Mouse (Mus musculus): ENCODE data around the gene Dock1. TPM values are rescaled to one million over a fixed set of nuclear protein-coding genes. Genes with fewer than 3 reads are reported as not detected.

Gene Dock1
- total RNA-seq, 1 experiment = 24.3 TPM

DNA sequence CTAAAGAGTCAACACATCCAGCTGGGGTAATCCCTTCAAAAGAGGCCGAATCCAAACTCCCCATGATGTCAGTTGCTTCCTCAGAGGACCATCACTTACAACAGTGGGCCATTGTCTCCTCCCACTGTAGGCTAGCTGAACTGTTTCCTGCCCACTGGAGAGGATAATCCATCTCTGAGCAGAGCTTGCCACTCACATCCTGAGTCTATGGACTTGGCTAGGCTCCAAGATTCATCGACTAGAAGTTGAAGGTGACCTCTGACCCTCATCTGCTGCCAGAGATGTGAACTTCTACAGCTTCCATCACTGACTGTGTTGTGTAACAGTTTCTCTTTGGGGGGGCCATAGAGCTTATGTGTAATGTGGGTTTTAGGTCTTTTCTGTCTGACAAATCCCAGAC is 7.2 kb upstream of the Dock1 start:
- in situ Hi-C loops (cut with MboI; ENCODE audit: low sequenced_read_pairs in 2 of 2, unreplicated experiment in 2 of 2) = no loop called here
- H3K9me3 ChIP-seq (ENCODE audit: control insufficient read depth, insufficient read depth, low read depth, low read length) = no peaks in the 10 kb centered on the region
- no peak overlapping the region for H3K9ac ChIP-seq (ENCODE audit: insufficient read depth, low read depth, low read length, poor library complexity, severe bottlenecking)
- no peaks in the 10 kb centered on the region for H3K4me1 ChIP-seq (ENCODE audit: control insufficient read depth in 2 of 2, insufficient read depth in 2 of 2, low read length in 2 of 2, poor library complexity in 1 of 2)
- no peak for DNase-seq (ENCODE audit: low read depth, low spot score)
- H3K27ac ChIP-seq (ENCODE audit: insufficient read depth, low read depth, low read length, poor library complexity, severe bottlenecking) = no peak overlapping the region
- H3K4me3 ChIP-seq (ENCODE audit: insufficient read depth in 1 of 2, low read depth in 1 of 2, low read length in 2 of 2, poor library complexity in 1 of 2, severe bottlenecking in 1 of 2) = no peak overlapping the region
- H3K36me3 ChIP-seq (ENCODE audit: control insufficient read depth, insufficient read depth, low read length, poor library complexity, severe bottlenecking) = no peaks in the 10 kb centered on the region
- TF ChIP-seq MAFK (IDR thresholded peaks at IDR 0.05; ENCODE audit: insufficient read depth, low read depth, low read length) = no peak
- TF ChIP-seq ZC3H11A (IDR thresholded peaks at IDR 0.05; ENCODE audit: borderline replicate concordance, low read depth, low read length) = no peak
- no peak for TF ChIP-seq ZNF384 (IDR thresholded peaks at IDR 0.05; ENCODE audit: low read depth, low read length)
- no peak for TF ChIP-seq HCFC1 (IDR thresholded peaks at IDR 0.05; ENCODE audit: borderline replicate concordance, insufficient read depth, low read length)
- TF ChIP-seq CHD2 (IDR thresholded peaks at IDR 0.05; ENCODE audit: low read depth, low read length) = no peak

DNA sequence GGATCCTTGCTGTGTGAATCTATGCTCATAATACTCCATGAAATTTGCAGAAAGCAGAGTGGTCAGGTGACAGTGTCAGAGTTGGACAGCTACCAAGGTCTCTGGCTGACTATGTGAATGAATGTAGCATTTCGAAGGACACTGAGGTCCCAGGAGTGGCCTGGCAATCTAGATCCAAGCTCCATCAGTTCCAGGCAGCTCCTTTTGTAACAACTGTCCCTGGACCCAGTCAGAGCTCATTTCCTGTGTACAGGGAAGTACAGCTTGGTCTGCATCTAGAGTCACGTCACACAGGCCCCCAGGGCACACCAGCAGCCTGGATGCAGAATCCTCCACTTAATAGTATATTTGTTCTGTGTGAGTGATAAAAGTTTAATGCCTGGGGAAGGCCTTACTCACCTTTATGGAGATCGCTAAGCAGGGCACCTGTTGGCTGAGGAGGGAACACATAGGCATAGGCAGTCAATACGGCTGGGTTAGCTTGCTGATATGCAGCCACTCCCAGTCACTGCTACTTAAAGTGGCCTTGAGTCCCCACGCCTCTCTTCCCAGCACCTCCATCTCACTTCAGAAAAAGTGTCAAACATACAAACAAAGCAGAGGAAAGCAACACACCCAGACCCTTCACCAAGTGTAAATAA is 4.7 kb upstream of the Dock1 start:
- no peak for DNase-seq (ENCODE audit: low read depth, low spot score)
- Histone ChIP-seq H3K9me3 (ENCODE audit: control insufficient read depth, insufficient read depth, low read depth, low read length) (no peaks in the 10 kb centered on the region), H3K27ac (ENCODE audit: insufficient read depth, low read depth, low read length, poor library complexity, severe bottlenecking) (no peak overlapping the region), H3K9ac (ENCODE audit: insufficient read depth, low read depth, low read length, poor library complexity, severe bottlenecking) (no peak overlapping the region), H3K36me3 (ENCODE audit: control insufficient read depth, insufficient read depth, low read length, poor library complexity, severe bottlenecking) (no peaks in the 10 kb centered on the region), H3K4me1 (ENCODE audit: control insufficient read depth in 2 of 2, insufficient read depth in 2 of 2, low read length in 2 of 2, poor library complexity in 1 of 2) (peaks cover 0 to 5% of the 10 kb centered on the region in 2 experiments; a peak in 1 of 4 replicates), H3K4me3 (ENCODE audit: insufficient read depth in 1 of 2, low read depth in 1 of 2, low read length in 2 of 2, poor library complexity in 1 of 2, severe bottlenecking in 1 of 2) (no peak overlapping the region)
- no peak for TF ChIP-seq HCFC1 (IDR thresholded peaks at IDR 0.05; ENCODE audit: borderline replicate concordance, insufficient read depth, low read length)
- TF ChIP-seq ZNF384 (IDR thresholded peaks at IDR 0.05; ENCODE audit: low read depth, low read length) = no peak
- no peak for TF ChIP-seq ZC3H11A (IDR thresholded peaks at IDR 0.05; ENCODE audit: borderline replicate concordance, low read depth, low read length)
- TF ChIP-seq CHD2 (IDR thresholded peaks at IDR 0.05; ENCODE audit: low read depth, low read length) = no peak
- no peak for TF ChIP-seq MAFK (IDR thresholded peaks at IDR 0.05; ENCODE audit: insufficient read depth, low read depth, low read length)
- in situ Hi-C loops (cut with MboI; ENCODE audit: low sequenced_read_pairs in 2 of 2, unreplicated experiment in 2 of 2) = no loop called here

DNA sequence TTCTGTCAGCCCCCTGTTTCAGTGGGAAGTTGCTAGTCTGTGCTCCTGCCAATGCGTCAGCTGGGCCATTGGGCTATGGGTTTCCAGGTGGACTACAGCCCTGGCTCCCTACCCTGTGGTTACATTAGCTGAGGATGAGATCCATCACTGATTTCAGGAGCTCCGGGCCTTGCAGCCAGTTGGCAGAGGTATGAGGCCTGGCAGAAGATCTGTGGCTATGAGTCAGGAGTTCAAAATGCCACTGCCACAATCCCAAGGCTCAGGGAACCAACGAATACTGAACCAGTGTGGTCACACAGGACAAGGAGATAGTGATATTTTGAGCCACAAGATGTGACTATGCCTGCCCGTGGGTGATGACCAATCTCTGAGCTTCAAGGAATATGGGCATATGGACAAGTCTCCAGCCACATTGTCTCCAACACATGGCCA is 3.2 kb upstream of the Dock1 start:
- in situ Hi-C loops (cut with MboI; ENCODE audit: low sequenced_read_pairs in 2 of 2, unreplicated experiment in 2 of 2) = no loop called here
- Histone ChIP-seq H3K27ac (ENCODE audit: insufficient read depth, low read depth, low read length, poor library complexity, severe bottlenecking) (no peak overlapping the region), H3K36me3 (ENCODE audit: control insufficient read depth, insufficient read depth, low read length, poor library complexity, severe bottlenecking) (no peaks in the 10 kb centered on the region), H3K9me3 (ENCODE audit: control insufficient read depth, insufficient read depth, low read depth, low read length) (no peaks in the 10 kb centered on the region), H3K9ac (ENCODE audit: insufficient read depth, low read depth, low read length, poor library complexity, severe bottlenecking) (no peak overlapping the region), H3K4me3 (ENCODE audit: insufficient read depth in 1 of 2, low read depth in 1 of 2, low read length in 2 of 2, poor library complexity in 1 of 2, severe bottlenecking in 1 of 2) (no peak overlapping the region), H3K4me1 (ENCODE audit: control insufficient read depth in 2 of 2, insufficient read depth in 2 of 2, low read length in 2 of 2, poor library complexity in 1 of 2) (peaks cover 0 to 8% of the 10 kb centered on the region in 2 experiments; a peak in 2 of 4 replicates)
- no peak for DNase-seq (ENCODE audit: low read depth, low spot score)
- TF ChIP-seq ZNF384 (IDR thresholded peaks at IDR 0.05; ENCODE audit: low read depth, low read length) (no peak), CHD2 (IDR thresholded peaks at IDR 0.05; ENCODE audit: low read depth, low read length) (no peak), MAFK (IDR thresholded peaks at IDR 0.05; ENCODE audit: insufficient read depth, low read depth, low read length) (no peak), HCFC1 (IDR thresholded peaks at IDR 0.05; ENCODE audit: borderline replicate concordance, insufficient read depth, low read length) (no peak), ZC3H11A (IDR thresholded peaks at IDR 0.05; ENCODE audit: borderline replicate concordance, low read depth, low read length) (no peak)

GRCm38 (mm10) chr7:134669474-134670311 is 761 bp upstream of the Dock1 start:
- Histone ChIP-seq H3K9ac (ENCODE audit: insufficient read depth, low read depth, low read length, poor library complexity, severe bottlenecking) (peak overlapping the region; percentile 91), H3K4me1 (ENCODE audit: control insufficient read depth in 2 of 2, insufficient read depth in 2 of 2, low read length in 2 of 2, poor library complexity in 1 of 2) (peaks cover 0 to 10% of the 10 kb centered on the region in 2 experiments; a peak in 3 of 4 replicates), H3K27ac (ENCODE audit: insufficient read depth, low read depth, low read length, poor library complexity, severe bottlenecking) (no peak overlapping the region), H3K9me3 (ENCODE audit: control insufficient read depth, insufficient read depth, low read depth, low read length) (no peaks in the 10 kb centered on the region), H3K4me3 (ENCODE audit: insufficient read depth in 1 of 2, low read depth in 1 of 2, low read length in 2 of 2, poor library complexity in 1 of 2, severe bottlenecking in 1 of 2) (peak overlapping the region; percentile 87 to 93), H3K36me3 (ENCODE audit: control insufficient read depth, insufficient read depth, low read length, poor library complexity, severe bottlenecking) (no peaks in the 10 kb centered on the region)
- in situ Hi-C loops (cut with MboI; ENCODE audit: low sequenced_read_pairs in 2 of 2, unreplicated experiment in 2 of 2) = no loop called here
- TF ChIP-seq CHD2 (IDR thresholded peaks at IDR 0.05; ENCODE audit: low read depth, low read length) (no peak), HCFC1 (IDR thresholded peaks at IDR 0.05; ENCODE audit: borderline replicate concordance, insufficient read depth, low read length) (no peak), ZC3H11A (IDR thresholded peaks at IDR 0.05; ENCODE audit: borderline replicate concordance, low read depth, low read length) (no peak), ZNF384 (IDR thresholded peaks at IDR 0.05; ENCODE audit: low read depth, low read length) (no peak), MAFK (IDR thresholded peaks at IDR 0.05; ENCODE audit: insufficient read depth, low read depth, low read length) (no peak)
- DNase-seq (ENCODE audit: low read depth, low spot score) = no peak

All from ES-E14 (cell line).